In the genomic region with DNA sequence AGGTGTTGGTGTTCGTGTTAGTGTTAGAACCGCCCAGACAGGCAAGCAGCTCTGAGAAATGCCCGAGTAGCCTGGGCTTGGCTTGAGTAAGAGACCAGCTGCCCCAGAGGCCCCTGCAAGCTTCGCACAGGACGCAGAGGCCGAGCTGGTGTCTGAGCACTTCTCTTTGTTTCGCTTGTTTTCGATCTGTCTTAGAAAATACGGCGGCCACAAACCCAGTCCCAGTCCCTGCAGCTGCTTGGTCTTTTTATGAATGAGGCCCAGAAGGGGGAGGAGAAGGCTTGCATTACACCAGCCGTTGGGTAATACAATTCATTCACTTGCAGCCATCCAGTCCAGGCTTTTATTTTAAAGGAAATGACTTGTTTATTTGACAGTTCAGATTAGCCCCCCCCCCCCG, we compare ENCODE assay signal across 9 mouse cellular contexts.
DNase-seq lines count a peak whose midpoint lies in the region; ATAC-seq and TF ChIP-seq lines count a peak whose summit lies in the region.
"Had no signal": no experiment of that assay in that cellular context is flagged by ENCODE, and none has a peak within 500 bp of the region (broad histone marks: within the 10 kb centered on the region; RNA-seq: fewer than 3 reads in every experiment).

No protein-coding gene starts in this region.

- no peak for TF ChIP-seq POLR2A in kidney, adult 2 months (IDR thresholded peaks at IDR 0.05; ENCODE audit: low read depth, low read length)

- no peak overlapping the region for H3K4me3 ChIP-seq in kidney, adult 2 months (ENCODE audit: insufficient read depth, low read depth, low read length)
- no peak overlapping the region for H3K4me3 ChIP-seq in intestine, embryonic 14.5 days (ENCODE audit: low read depth, low read length)
- H3K4me3 ChIP-seq in liver, embryonic 12.5 days: peak overlapping the region; percentile 27
- H3K4me3 ChIP-seq in midbrain, postnatal 0 days (ENCODE audit: low read depth, low read length): no peak overlapping the region

- H3K4me2 ChIP-seq in intestine, embryonic 14.5 days (ENCODE audit: low read length): peak overlapping the region; percentile 32; the same call in 1 of the 2 replicates
- peak overlapping the region; percentile 60 for H3K4me2 ChIP-seq in liver, embryonic 12.5 days
- no peak overlapping the region; the same call in 1 of the 2 replicates for H3K4me2 ChIP-seq in midbrain, postnatal 0 days (ENCODE audit: low read depth, low read length, poor library complexity, severe bottlenecking)

- peak; percentile 48 for DNase-seq in kidney, adult 2 months
- DNase-seq in kidney, adult 11 months: no peak
- peak; percentile 87 for DNase-seq in embryo, embryonic 11 days
- DNase-seq in heart, adult 18-20 months: peak; percentile 65 to 69
- DNase-seq in intestine, embryonic 14.5 days (ENCODE audit: low spot score): peak; percentile 77
- DNase-seq in midbrain, postnatal 0 days (ENCODE audit: low spot score): peak; percentile 75
- peak; percentile 22 to 23 for DNase-seq in thymus, postnatal 36 days

- no peaks in the 10 kb centered on the region for H3K9me3 ChIP-seq in intestine, embryonic 14.5 days (ENCODE audit: control insufficient read depth, low read length)
- H3K9me3 ChIP-seq in liver, embryonic 12.5 days (replicated peaks): no peaks in the 10 kb centered on the region
- no peaks in the 10 kb centered on the region for H3K9me3 ChIP-seq in midbrain, postnatal 0 days (ENCODE audit: low read length)

- H3K36me3 ChIP-seq in kidney, adult 2 months (ENCODE audit: control insufficient read depth, insufficient read depth, low read length): no peaks in the 10 kb centered on the region
- no peaks in the 10 kb centered on the region for H3K36me3 ChIP-seq in intestine, embryonic 14.5 days (ENCODE audit: control insufficient read depth, insufficient read depth, low read length)
- H3K36me3 ChIP-seq in liver, embryonic 12.5 days: no peaks in the 10 kb centered on the region
- no peaks in the 10 kb centered on the region for H3K36me3 ChIP-seq in midbrain, postnatal 0 days (ENCODE audit: insufficient read depth, low read length)

- WGBS in kidney, adult 2 months: 16% methylated on average over 12 of the region's 12 CpGs
- WGBS in intestine, embryonic 14.5 days: 3% methylated on average over 12 of the region's 12 CpGs
- WGBS in liver, embryonic 12.5 days (ENCODE audit: insufficient replicate concordance): 4% methylated on average over 12 of the region's 12 CpGs
- 4% methylated on average over 12 of the region's 12 CpGs for WGBS in midbrain, postnatal 0 days

- peaks cover 63% of the 10 kb centered on the region for H3K4me1 ChIP-seq in kidney, adult 2 months (ENCODE audit: control insufficient read depth, insufficient read depth, low read length)
- H3K4me1 ChIP-seq in intestine, embryonic 14.5 days (replicated peaks; ENCODE audit: control insufficient read depth, insufficient read depth, low read length): peaks cover 38% of the 10 kb centered on the region
- H3K4me1 ChIP-seq in liver, embryonic 12.5 days: peaks cover 89% of the 10 kb centered on the region
- H3K4me1 ChIP-seq in midbrain, postnatal 0 days (ENCODE audit: insufficient read depth, low read length): peaks cover 8% of the 10 kb centered on the region

- peak; percentile 79 for ATAC-seq in intestine, embryonic 14.5 days (replicated peaks; ENCODE audit: low FRiP score, low TSS enrichment, low read depth)
- peak; percentile 72 for ATAC-seq in liver, embryonic 12.5 days
- ATAC-seq in midbrain, postnatal 0 days (ENCODE audit: low FRiP score): peak; percentile 78
- ATAC-seq: Patski had no signal

- H3K9ac ChIP-seq in intestine, embryonic 14.5 days (ENCODE audit: low read length): 0 out of 2 replicates have a peak overlapping the region, but pooled peaks have one; percentile 14
- peak overlapping the region; percentile 44 for H3K9ac ChIP-seq in liver, embryonic 12.5 days
- 0 out of 2 replicates have a peak overlapping the region, but pooled peaks have one; percentile 2 for H3K9ac ChIP-seq in midbrain, postnatal 0 days (replicated peaks; ENCODE audit: low read length, poor library complexity, severe bottlenecking)

- no peak for TF ChIP-seq CTCF in kidney, adult 2 months (conservative IDR thresholded peaks at IDR 0.05; ENCODE audit: insufficient read depth, insufficient read length, low read depth, low read length)
- TF ChIP-seq CTCF in midbrain, postnatal 0 days (IDR thresholded peaks at IDR 0.05): no peak

- H3K27ac ChIP-seq in kidney, adult 2 months (ENCODE audit: insufficient read depth, low read depth, low read length): peak overlapping the region; percentile 81
- H3K27ac ChIP-seq in intestine, embryonic 14.5 days (ENCODE audit: low read depth): peak overlapping the region; percentile 72
- peak overlapping the region; percentile 84 for H3K27ac ChIP-seq in liver, embryonic 12.5 days
- H3K27ac ChIP-seq in midbrain, postnatal 0 days (ENCODE audit: low read depth, low read length): peak overlapping the region; percentile 34; the same call in 1 of the 2 replicates

- no peaks in the 10 kb centered on the region for H3K27me3 ChIP-seq in kidney, adult 2 months (replicated peaks; ENCODE audit: control insufficient read depth, insufficient read depth, low read length)
- H3K27me3 ChIP-seq in intestine, embryonic 14.5 days (replicated peaks; ENCODE audit: control insufficient read depth, insufficient read depth, low read length): no peaks in the 10 kb centered on the region
- no peaks in the 10 kb centered on the region for H3K27me3 ChIP-seq in liver, embryonic 12.5 days (replicated peaks)
- no peaks in the 10 kb centered on the region for H3K27me3 ChIP-seq in midbrain, postnatal 0 days (ENCODE audit: insufficient read depth, low read length)
- H3K27me3 ChIP-seq: Patski had no signal

Comparison
In these comparisons a context has a peak if more than half of its experiments do, and no peak if none do; other contexts are left out.
1. H3K27ac ChIP-seq: peak in every context shown above with its lines; median percentile 84 in liver, embryonic 12.5 days; 81 in kidney, adult 2 months; 72 in intestine, embryonic 14.5 days; 34 in midbrain, postnatal 0 days.